Mouse (Mus musculus) lung, adult 2 months (tissue): ENCODE data around the gene Ifi35.
"Not testable (repeated sequence)": the region's sequence is repeated elsewhere in the genome, so short reads cannot be mapped to it uniquely, and the experiment has no call there.

ENCODE experiments used
- CTCF ChIP-seq: fragments of 200-500 bp; IDR thresholded peaks from 2 replicates; pipeline ENCODE4 v1.5.1; 2011; ENCODE audit warnings: mild to moderate bottlenecking, low read length, control low read depth; ENCODE audit not compliant: insufficient read depth
- POLR2A ChIP-seq: fragments of 200-500 bp; IDR thresholded peaks from 2 replicates; pipeline ENCODE4 v1.6.1; 2011; ENCODE audit warnings: low read depth, mild to moderate bottlenecking, control low read depth, low read length, borderline replicate concordance; ENCODE audit errors: extremely low read depth

- TF ChIP-seq CTCF, POLR2A: not testable (repeated sequence)
Observed at GRCm38 (mm10) chr11:101446860-101447259, 1.3 kb upstream of the Ifi35 start.
